Comparison of ENCODE assay signal across 12 mouse cellular contexts in genomic region chr17:31817203-31817602, GRCm38 (mm10). TPM values are rescaled to one million over a fixed set of nuclear protein-coding genes. Genes with fewer than 3 reads are reported as not detected.
DNase-seq lines count a peak whose midpoint lies in the region; ATAC-seq and TF ChIP-seq lines count a peak whose summit lies in the region.
"Had no signal": no experiment of that assay in that cellular context is flagged by ENCODE, and none has a peak within 500 bp of the region (broad histone marks: within the 10 kb centered on the region; RNA-seq: fewer than 3 reads in every experiment).

No protein-coding gene starts in this region.

- H3K27ac ChIP-seq in forebrain, postnatal 0 days (ENCODE audit: low read depth, low read length), result 0 out of 2 replicates have a peak overlapping the region, but pooled peaks have one; percentile 11
- H3K27ac ChIP-seq: left cerebral cortex, adult 2 months had no signal

- H3K9ac ChIP-seq in forebrain, postnatal 0 days, result no peak overlapping the region
- H3K9ac ChIP-seq: lung, embryonic 14.5 days had no signal

- no peak overlapping the region for H3K4me2 ChIP-seq in forebrain, postnatal 0 days (ENCODE audit: low read depth)
- H3K4me2 ChIP-seq: lung, embryonic 14.5 days had no signal

- H3K27me3 ChIP-seq in forebrain, postnatal 0 days (ENCODE audit: insufficient read depth, low read length), result no peaks in the 10 kb centered on the region

- H3K36me3 ChIP-seq in forebrain, postnatal 0 days (ENCODE audit: insufficient read depth), result no peaks in the 10 kb centered on the region

- ATAC-seq in forebrain, postnatal 0 days, result peak; percentile 61

- DNase-seq in layer of hippocampus, adult 9-11 months, result peak; percentile 36
- no peak for DNase-seq in layer of hippocampus, adult 9-10 months (ENCODE audit: low spot score)
- peak; percentile 75 for DNase-seq in forebrain, postnatal 0 days
- peak; percentile 60 for DNase-seq in mesoderm, embryonic 11.5 days (ENCODE audit: low read depth, low spot score)
- peak; percentile 74 to 79 for DNase-seq in right cerebral cortex, postnatal 10 days (ENCODE audit: low spot score in 2 of 2)
- DNase-seq in spleen, postnatal 4 days (ENCODE audit: low spot score in 2 of 2), result no peak
- DNase-seq in lung, postnatal 36 days, result no peak
- no peak for DNase-seq in cerebellum, adult 9-11 months
- DNase-seq: cerebellum, postnatal 36 days; lung, embryonic 14.5 days; thymus, adult 18-20 months had no signal

- H3K4me1 ChIP-seq in forebrain, postnatal 0 days (ENCODE audit: insufficient read depth), result peaks cover 31% of the 10 kb centered on the region

- WGBS in forebrain, postnatal 0 days, result 24% methylated on average over 5 of the region's 5 CpGs

- no peak for TF ChIP-seq CTCF in forebrain, postnatal 0 days (IDR thresholded peaks at IDR 0.05; ENCODE audit: low read depth)

- H3K4me3 ChIP-seq in forebrain, postnatal 0 days (ENCODE audit: low read depth, low read length), result no peak overlapping the region
- H3K4me3 ChIP-seq: left cerebral cortex, adult 2 months had no signal

- no peaks in the 10 kb centered on the region for H3K9me3 ChIP-seq in forebrain, postnatal 0 days (ENCODE audit: low read length)

RNA-seq across cellular contexts. Expression of gene Sik1, which starts 38.4 kb away (rescaled TPM):
- total RNA-seq in forebrain, postnatal 0 days (2014; rRNA removed), result 34.6 and 42.2 TPM in 2 replicates
- 18.6 and 19.4 TPM in 2 replicates for polyA plus RNA-seq in forebrain, postnatal 0 days (2015; fragmentation: Nextera tagmentation; extraction: Ambion mirVana)

Comparison
In these comparisons a context has a peak if more than half of its experiments do, and no peak if none do; other contexts are left out.
1. DNase-seq: peak in layer of hippocampus, adult 9-11 months (single experiment), forebrain, postnatal 0 days (single experiment), mesoderm, embryonic 11.5 days (single experiment) and right cerebral cortex, postnatal 10 days (2 of 2); none in layer of hippocampus, adult 9-10 months (single experiment), spleen, postnatal 4 days (0 of 2), lung, postnatal 36 days (single experiment) and cerebellum, adult 9-11 months (single experiment).